Mouse (Mus musculus) liver, postnatal 0 days (tissue): Measurements from ENCODE around the gene Cep170b.

Experiments
- CTCF ChIP-seq: sonication (generic); IDR thresholded peaks from 2 replicates; pipeline ENCODE4 v1.5.1; 2016; ENCODE audit warnings: antibody characterized with exemption, low read depth
- EP300 ChIP-seq: IDR thresholded peaks from 2 replicates; pipeline ENCODE4 v1.6.1; 2016; ENCODE audit warnings: antibody characterized with exemption, low read depth, mild to moderate bottlenecking

DNA sequence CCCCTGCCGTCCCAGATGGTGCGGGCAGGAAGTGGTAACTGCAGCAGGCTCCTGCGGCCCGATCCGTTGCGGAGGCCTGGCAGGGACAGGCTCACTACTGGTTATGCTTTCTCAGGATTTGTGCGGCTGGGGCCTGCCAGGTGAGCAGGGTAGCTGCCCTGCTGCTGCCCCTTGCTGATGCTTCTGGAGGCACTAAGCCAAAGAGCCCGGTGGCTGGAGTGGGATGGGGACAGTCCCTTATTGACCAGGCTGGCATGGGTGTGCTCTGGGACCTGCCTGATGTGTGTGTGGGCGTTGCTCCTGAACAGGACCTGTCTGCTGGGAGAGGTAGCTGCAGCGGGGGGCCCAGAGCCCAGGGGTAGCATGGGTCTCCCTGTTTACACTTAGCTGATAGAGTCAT, 25.5 kb downstream of the Cep170b start:
- TF ChIP-seq CTCF = no peak
- TF ChIP-seq EP300 = no peak
